Mouse (Mus musculus) central nervous system, embryonic 14 days (tissue): ENCODE data around the gene Nphp3. TPM values are rescaled to one million over a fixed set of nuclear protein-coding genes. Genes with fewer than 3 reads are reported as not detected.

Experiments used
- polyA plus RNA-seq: library from polyadenylated mRNA; depleted of rRNA; stranded (reverse); fragments of >200 nt; gene quantifications from 2 replicates; pipeline ENCODE4 v1.2.3, GENCODE M21; 2012; rRNA removed

Gene Nphp3
- polyA plus RNA-seq, result 9.1 and 14.4 TPM in 2 replicates

DNA sequence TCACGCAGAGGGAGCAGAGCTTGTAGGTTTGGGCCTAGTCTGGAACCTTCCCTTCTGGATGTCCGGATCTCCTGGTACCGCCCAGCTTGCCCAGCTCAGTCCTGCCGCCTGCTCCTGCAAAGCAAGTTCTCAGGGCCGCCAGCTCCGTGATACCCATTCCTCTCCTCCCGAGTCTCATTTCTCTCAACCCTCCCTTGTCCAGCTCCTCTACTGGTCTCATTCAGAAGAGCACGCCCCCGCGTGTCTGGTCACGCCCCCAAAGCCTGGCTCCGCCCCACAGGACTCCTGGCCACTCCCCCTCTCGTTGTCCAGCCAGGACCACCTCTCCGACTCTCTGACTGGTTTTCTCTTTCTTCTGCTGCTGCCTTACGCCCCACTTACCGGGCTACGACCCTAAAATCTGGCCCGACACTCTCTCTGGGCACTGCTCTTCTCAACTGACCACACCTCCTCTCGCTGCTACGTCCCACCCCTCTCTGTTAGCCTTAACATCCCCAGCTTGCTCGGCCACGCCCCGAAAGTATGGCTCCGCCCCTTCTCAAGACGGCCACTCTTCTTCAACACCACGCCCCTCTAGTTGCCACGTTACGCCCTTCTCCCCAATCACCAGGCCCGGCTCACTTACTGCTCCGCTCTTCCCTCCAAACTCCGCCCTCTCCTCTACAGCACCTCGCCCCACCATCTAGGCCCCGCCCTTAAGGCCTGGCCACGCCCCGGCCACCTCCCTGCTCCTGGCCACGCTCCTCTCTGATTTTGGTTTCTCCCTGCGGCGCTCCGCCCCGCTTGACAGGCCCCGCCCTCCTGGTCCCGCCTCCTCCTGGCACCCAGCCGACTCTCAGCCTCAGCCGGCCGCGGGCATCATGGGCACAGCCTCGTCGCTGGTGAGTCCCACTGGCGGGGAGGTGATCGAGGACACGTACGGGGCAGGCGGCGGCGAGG lies at the start of gene Nphp3:
TSS of gene Nphp3 (plus strand) at position 624 of the 939 bp plus-strand sequence.

DNA sequence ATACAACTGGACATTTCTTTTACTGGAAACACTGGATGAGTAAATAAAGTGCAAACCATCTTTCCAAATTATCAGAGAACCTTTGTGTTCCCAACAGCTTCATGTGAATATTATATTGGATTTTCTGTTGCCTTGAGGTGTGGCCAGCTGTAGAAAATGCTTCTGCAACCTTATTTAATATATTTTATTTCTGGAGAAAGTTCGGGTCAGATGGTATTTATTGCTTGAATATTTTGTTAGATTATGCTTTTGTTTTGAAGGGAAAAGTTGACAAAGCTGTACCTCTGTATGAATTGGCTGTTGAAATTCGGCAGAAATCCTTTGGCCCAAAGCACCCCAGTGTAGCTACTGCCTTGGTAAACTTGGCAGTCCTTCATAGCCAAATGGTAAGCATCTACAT lies 38.0 kb downstream of the Nphp3 start, which contains the start of gene Gm28305:
TSS of gene Gm28305 (plus strand) at position 301 of the 400 bp plus-strand sequence.

DNA sequence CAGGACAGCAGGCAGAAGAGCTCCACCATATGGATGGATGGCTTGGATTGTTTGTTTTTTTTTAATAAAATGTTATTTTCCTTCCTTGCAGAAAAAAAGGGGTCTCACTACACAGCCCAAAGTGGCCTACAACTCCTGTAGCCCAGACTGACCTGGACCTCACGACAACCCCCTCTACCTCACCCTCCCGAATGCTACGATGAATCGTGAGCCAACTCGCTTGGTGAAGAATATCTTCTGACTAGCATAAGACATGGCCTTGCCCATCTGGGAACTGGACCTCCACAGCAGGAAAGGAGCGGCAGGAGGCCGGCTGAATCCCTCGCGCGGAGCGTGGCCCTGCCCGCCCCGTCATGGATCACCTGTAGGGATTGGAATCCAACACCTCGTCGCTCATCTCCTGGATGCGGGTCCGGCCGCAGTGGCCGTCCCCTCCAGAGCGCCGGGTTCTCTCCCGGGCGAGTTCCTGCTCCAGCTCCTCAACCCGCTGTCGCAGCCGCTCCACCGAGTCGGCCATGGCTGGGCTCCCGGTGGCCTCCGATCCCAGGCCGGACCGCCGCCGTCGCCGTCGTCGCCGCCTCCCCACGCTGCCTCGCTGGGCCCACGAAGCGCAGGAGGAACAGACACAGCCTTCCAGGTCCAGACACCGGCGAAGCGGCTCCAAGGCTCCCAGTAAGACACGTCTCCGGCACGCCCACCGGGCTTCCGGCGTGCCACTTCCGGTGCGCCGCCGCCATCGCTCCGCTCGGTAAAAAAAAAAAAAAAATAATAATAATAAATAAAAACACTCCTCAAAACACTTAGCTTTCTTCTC lies 60.3 kb downstream of the Nphp3 start, which contains the start of gene Uba5:
TSS of gene Uba5 (minus strand) at position 705 of the 814 bp plus-strand sequence.

DNA sequence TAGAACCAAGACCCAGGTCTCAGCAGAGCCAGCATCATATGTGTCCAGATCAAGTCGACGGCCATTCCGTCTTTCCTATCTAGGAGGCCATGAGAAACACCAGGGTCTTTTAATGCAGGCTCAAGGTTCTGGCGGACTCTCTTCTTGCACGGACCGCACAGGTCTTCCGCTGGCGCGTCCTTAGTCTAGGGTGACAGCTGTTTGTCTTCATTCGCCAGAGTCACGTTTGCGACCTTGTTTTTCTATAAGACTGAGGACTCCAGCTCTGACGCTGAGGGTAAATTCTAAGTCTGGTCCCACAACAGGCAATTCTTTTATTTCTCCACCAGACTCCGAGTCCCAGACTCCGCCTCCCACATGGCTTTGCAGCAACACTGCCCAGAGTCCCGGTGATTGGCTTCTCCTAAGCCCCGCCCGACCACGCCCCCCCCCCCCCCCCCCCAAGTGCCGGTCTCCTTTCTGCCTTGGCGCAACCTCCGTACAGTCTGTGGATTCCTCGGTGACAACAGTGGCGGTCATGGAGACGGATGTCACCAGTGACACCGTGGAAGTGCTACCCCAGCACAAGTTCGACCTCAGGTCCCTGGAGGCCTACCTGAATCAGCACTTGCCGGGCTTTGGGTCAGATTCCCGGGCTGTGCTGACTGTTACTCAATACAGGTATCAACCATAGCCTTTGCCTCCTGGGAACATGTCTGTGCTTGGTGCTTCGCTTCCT lies 61.1 kb downstream of the Nphp3 start, which contains the start of gene Acad11:
TSS of gene Acad11 (plus strand) at position 134 of the 718 bp plus-strand sequence.

Other genes starting within 250 kb of the Nphp3 start
- 20.9 and 27.6 TPM in 2 replicates for gene Tmem108, start 240.7 kb upstream of the Nphp3 start, polyA plus RNA-seq
- gene Gm28305, start 38.1 kb downstream of the Nphp3 start, polyA plus RNA-seq, result not detected in 2 replicates
- 77.7 and 78.8 TPM in 2 replicates for gene Uba5, start 60.6 kb downstream of the Nphp3 start, polyA plus RNA-seq
- gene Acad11, start 60.8 kb downstream of the Nphp3 start, polyA plus RNA-seq, result 8.4 and 9.6 TPM in 2 replicates
- 0.32 and 0.78 TPM in 2 replicates for gene Ackr4, start 124.4 kb downstream of the Nphp3 start, polyA plus RNA-seq